Mouse (Mus musculus) midbrain, embryonic 16.5 days (tissue): ENCODE measurements around the gene Tnr. TPM values are rescaled to one million over a fixed set of nuclear protein-coding genes. Genes with fewer than 3 reads are reported as not detected.

ENCODE experiments used
- ATAC-seq: fragments of 200-750 bp; cut with Nextera tagmentation; 2 replicates; pipeline ENCODE4 v1.8.0; 2017; ENCODE audit warnings: moderate TSS enrichment
- H3K27ac ChIP-seq: fragments of 300-500 bp; sonication (generic); 2 replicates; pipeline ENCODE4 v1.5.1; 2014; ENCODE audit warnings: mild to moderate bottlenecking, low read length, mixed read lengths
- H3K27me3 ChIP-seq: fragments of 300-500 bp; sonication (generic); 2 replicates; pipeline ENCODE4 v1.6.1; 2014; ENCODE audit warnings: low read depth, low read length, mixed read lengths; ENCODE audit not compliant: control insufficient read depth, insufficient read depth
- H3K36me3 ChIP-seq: fragments of 300-500 bp; sonication (generic); 2 replicates; pipeline ENCODE4 v1.6.1; 2014; ENCODE audit warnings: mild to moderate bottlenecking, low read length, moderate library complexity, mixed read lengths; ENCODE audit not compliant: control insufficient read depth, insufficient read depth
- H3K4me1 ChIP-seq: fragments of 300-500 bp; sonication (generic); 2 replicates; pipeline ENCODE4 v1.6.1; 2014; ENCODE audit warnings: mild to moderate bottlenecking, low read length, mixed read lengths; ENCODE audit not compliant: control insufficient read depth, insufficient read depth
- H3K4me2 ChIP-seq: fragments of 300-500 bp; sonication (generic); 2 replicates; pipeline ENCODE4 v1.6.1; 2014; ENCODE audit warnings: mild to moderate bottlenecking, low read length, mixed read lengths
- H3K4me3 ChIP-seq: fragments of 300-500 bp; sonication (generic); 2 replicates; pipeline ENCODE4 v1.5.1; 2014; ENCODE audit warnings: low read depth, mild to moderate bottlenecking, low read length, moderate library complexity, mixed read lengths
- H3K9ac ChIP-seq: fragments of 300-500 bp; sonication (generic); 2 replicates; pipeline ENCODE4 v1.6.1; 2014; ENCODE audit warnings: low read depth, low read length, mixed read lengths
- H3K9me3 ChIP-seq: fragments of 300-500 bp; sonication (generic); replicated peaks from 2 replicates; pipeline ENCODE4 v1.6.1; 2014; ENCODE audit warnings: mild to moderate bottlenecking, low read length, mixed read lengths; ENCODE audit not compliant: control insufficient read depth, poor library complexity, severe bottlenecking
- WGBS: fragments of 180-500 bp; shearing (Covaris S2); extraction: QIAGEN DNeasy Blood & Tissue Kit; methylation state at CpG from one replicate; pipeline ENCODE4 v1.1.7; 2014; 5-methylcytosine and 5-hydroxymethylcytosine counted together
- polyA plus RNA-seq: library from polyadenylated mRNA; unstranded; fragments of >200 nt; fragmentation: Nextera tagmentation; extraction: Ambion mirVana; gene quantifications from 2 replicates; pipeline ENCODE4 v1.2.1, GENCODE M21; 2015

The Tnr gene
- polyA plus RNA-seq, 1 experiment from 2014 or later: 5.4 TPM

DNA sequence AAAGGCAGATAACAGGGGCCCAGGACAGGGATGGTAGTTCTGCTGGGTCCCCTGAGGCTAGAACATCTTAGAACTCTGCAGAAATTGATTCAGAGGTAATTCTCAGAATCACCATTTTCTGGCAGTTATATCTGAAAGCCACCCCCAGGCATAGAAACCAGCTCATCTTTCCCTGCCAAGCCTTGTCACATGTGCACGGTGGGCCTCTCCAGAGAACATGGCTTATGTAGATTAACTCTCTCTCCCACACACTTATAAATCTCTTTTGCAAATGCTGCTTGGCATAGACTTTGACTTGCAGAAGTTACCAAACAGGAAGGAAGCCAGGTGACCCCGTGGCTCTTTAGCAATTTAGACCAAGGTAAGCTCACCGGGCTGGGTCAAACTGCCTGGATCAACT is 215.9 kb downstream of the Tnr start:
- Histone ChIP-seq H3K4me3 (no peak overlapping the region), H3K9me3 (no peaks in the 10 kb centered on the region), H3K4me1 (peaks cover 4% of the 10 kb centered on the region; the same call in 1 of the 2 replicates), H3K9ac (no peak overlapping the region), H3K27ac (no peak overlapping the region), H3K36me3 (no peaks in the 10 kb centered on the region), H3K27me3 (no peaks in the 10 kb centered on the region), H3K4me2 (no peak overlapping the region)
- no peak for ATAC-seq
- WGBS: 66% methylated on average over 3 of the region's 3 CpGs

GRCm38 (mm10) chr1:159741237-159742002 is 217.9 kb downstream of the Tnr start:
- WGBS: 39% methylated on average over 3 of the region's 3 CpGs
- H3K4me1 ChIP-seq: peaks cover 4% of the 10 kb centered on the region; the same call in 1 of the 2 replicates
- ATAC-seq: 0 out of 2 replicates have a peak, but pooled peaks have one; percentile 43

DNA sequence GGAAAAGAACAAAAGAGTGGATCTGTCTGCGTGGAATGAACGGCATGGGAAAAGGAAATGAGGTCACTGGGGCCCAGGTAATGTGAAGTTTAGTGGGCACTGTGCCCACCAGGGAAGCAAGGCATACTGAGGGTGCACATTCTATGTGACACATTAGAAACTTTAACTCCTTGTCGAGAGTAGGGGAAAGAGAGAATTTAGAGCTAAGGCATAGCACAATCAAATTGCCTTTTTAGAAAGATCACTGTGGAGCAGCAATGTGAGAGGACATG is 218.4 kb downstream of the Tnr start:
- Histone ChIP-seq H3K4me3 (no peak overlapping the region), H3K9ac (no peak overlapping the region), H3K9me3 (no peaks in the 10 kb centered on the region), H3K27ac (no peak overlapping the region), H3K4me1 (peaks cover 4% of the 10 kb centered on the region; the same call in 1 of the 2 replicates), H3K36me3 (no peaks in the 10 kb centered on the region), H3K4me2 (no peak overlapping the region), H3K27me3 (no peaks in the 10 kb centered on the region)
- 48% methylated on average over 3 of the region's 3 CpGs for WGBS
- no peak for ATAC-seq

More at GRCm38 (mm10) chr1:159741237-159742002, 217.9 kb downstream of the Tnr start:
- no peaks in the 10 kb centered on the region for H3K9me3 ChIP-seq
- H3K4me3 ChIP-seq: no peak overlapping the region
- no peaks in the 10 kb centered on the region for H3K36me3 ChIP-seq
- no peak overlapping the region for H3K4me2 ChIP-seq
- H3K9ac ChIP-seq: no peak overlapping the region
- no peak overlapping the region for H3K27ac ChIP-seq
- no peaks in the 10 kb centered on the region for H3K27me3 ChIP-seq

DNA sequence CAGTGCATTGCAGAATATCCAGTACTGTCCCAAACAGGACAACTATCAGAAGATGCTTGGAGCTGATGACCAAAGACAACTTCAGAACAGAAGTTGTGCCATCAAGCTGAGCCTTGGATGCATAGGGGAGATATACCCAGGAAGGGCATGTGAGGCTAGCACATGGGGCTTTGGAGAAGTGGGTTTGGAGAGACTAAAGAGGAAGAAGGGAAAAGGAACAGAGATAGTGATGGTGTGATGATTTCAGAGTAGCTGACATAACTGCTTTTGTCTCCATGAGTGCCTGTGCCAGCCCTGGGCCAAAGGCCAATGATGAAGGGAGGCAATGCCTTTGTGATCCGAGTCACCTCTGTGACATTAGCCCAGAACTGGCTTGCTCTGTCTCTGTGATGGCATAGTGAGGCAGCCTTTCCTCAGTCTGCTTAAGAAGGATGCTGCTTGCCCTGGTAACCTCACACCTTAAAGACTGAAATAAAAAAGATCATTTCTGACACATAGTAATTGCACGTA is 220.2 kb downstream of the Tnr start:
- no peak overlapping the region for H3K4me3 ChIP-seq
- 82% methylated on average over 2 of the region's 2 CpGs for WGBS
- no peak overlapping the region for H3K9ac ChIP-seq
- no peaks in the 10 kb centered on the region for H3K9me3 ChIP-seq
- no peak overlapping the region for H3K27ac ChIP-seq
- no peak for ATAC-seq
- H3K36me3 ChIP-seq: no peaks in the 10 kb centered on the region
- peaks cover 4% of the 10 kb centered on the region for H3K4me1 ChIP-seq
- H3K27me3 ChIP-seq: no peaks in the 10 kb centered on the region
- no peak overlapping the region for H3K4me2 ChIP-seq

GRCm38 (mm10) chr1:159745311-159745710 is 221.7 kb downstream of the Tnr start:
- no peak overlapping the region for H3K27ac ChIP-seq
- no peaks in the 10 kb centered on the region for H3K9me3 ChIP-seq
- 90% methylated on average over 2 of the region's 2 CpGs for WGBS
- ATAC-seq: no peak
- H3K4me1 ChIP-seq: no peaks in the 10 kb centered on the region; the same call in 1 of the 2 replicates
- H3K4me3 ChIP-seq: no peak overlapping the region
- no peaks in the 10 kb centered on the region for H3K27me3 ChIP-seq
- H3K4me2 ChIP-seq: no peak overlapping the region
- H3K9ac ChIP-seq: no peak overlapping the region
- no peaks in the 10 kb centered on the region for H3K36me3 ChIP-seq

GRCm38 (mm10) chr1:159747969-159748368 is 224.4 kb downstream of the Tnr start:
- no peaks in the 10 kb centered on the region; the same call in 1 of the 2 replicates for H3K4me1 ChIP-seq
- no peak for ATAC-seq
- no peak overlapping the region for H3K9ac ChIP-seq
- no peaks in the 10 kb centered on the region for H3K27me3 ChIP-seq
- H3K9me3 ChIP-seq: no peaks in the 10 kb centered on the region
- no peak overlapping the region for H3K4me2 ChIP-seq
- WGBS: 70% methylated on average over 7 of the region's 7 CpGs
- H3K27ac ChIP-seq: no peak overlapping the region
- H3K4me3 ChIP-seq: no peak overlapping the region
- H3K36me3 ChIP-seq: no peaks in the 10 kb centered on the region

GRCm38 (mm10) chr1:159750411-159750810 is 226.8 kb downstream of the Tnr start:
- no peaks in the 10 kb centered on the region; the same call in 1 of the 2 replicates for H3K4me1 ChIP-seq
- 65% methylated on average over 5 of the region's 5 CpGs for WGBS
- H3K27me3 ChIP-seq: no peaks in the 10 kb centered on the region
- H3K4me2 ChIP-seq: no peak overlapping the region
- H3K9me3 ChIP-seq: no peaks in the 10 kb centered on the region
- H3K4me3 ChIP-seq: no peak overlapping the region
- H3K36me3 ChIP-seq: no peaks in the 10 kb centered on the region
- no peak overlapping the region for H3K27ac ChIP-seq
- no peak for ATAC-seq
- no peak overlapping the region for H3K9ac ChIP-seq

DNA sequence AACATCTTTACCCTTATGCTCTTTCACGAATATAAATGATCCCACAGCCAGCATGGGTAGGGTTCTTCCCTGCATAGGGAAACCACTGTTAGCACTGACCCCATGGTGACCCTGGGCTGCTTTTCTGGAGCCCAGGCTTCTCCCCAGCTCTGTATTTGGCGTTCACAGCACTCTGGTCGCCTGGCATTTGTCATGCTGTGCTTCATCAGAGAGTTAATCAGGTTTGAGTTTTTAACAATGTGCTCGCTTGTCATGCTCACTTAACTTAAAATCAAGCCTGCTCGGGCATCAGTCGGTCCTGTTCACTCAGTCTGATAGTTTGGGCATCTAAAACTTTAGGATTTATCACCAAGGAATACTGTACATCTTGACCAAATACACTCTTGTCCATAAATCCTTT is 227.3 kb downstream of the Tnr start:
- Histone ChIP-seq H3K9ac (no peak overlapping the region), H3K9me3 (no peaks in the 10 kb centered on the region), H3K27ac (no peak overlapping the region), H3K36me3 (no peaks in the 10 kb centered on the region), H3K27me3 (no peaks in the 10 kb centered on the region), H3K4me2 (no peak overlapping the region), H3K4me1 (no peaks in the 10 kb centered on the region; the same call in 1 of the 2 replicates), H3K4me3 (no peak overlapping the region)
- ATAC-seq: no peak
- 23% methylated on average over 6 of the region's 6 CpGs for WGBS

- Histone ChIP-seq H3K27ac (no peak overlapping the region), H3K9me3 (0 out of 2 replicates have a peak, but pooled peaks cover 2% of the 10 kb centered on the region), H3K4me2 (no peak overlapping the region), H3K9ac (no peak overlapping the region), H3K36me3 (no peaks in the 10 kb centered on the region), H3K4me1 (peaks cover 4% of the 10 kb centered on the region; the same call in 1 of the 2 replicates), H3K27me3 (no peaks in the 10 kb centered on the region), H3K4me3 (no peak overlapping the region)
- ATAC-seq: peak; percentile 83
Measured at GRCm38 (mm10) chr1:159760970-159761369, 237.4 kb downstream of the Tnr start.
